Mouse (Mus musculus) cortical plate, adult 2 months (tissue): ENCODE measurements around the gene Slc1a3.

Experiments used
- CTCF ChIP-seq: fragments of 200-500 bp; IDR thresholded peaks from 2 replicates; pipeline ENCODE4 v1.5.1; 2011; ENCODE audit warnings: mild to moderate bottlenecking, control low read depth, low read length; ENCODE audit not compliant: insufficient read depth; ENCODE audit errors: extremely low read depth
- POLR2A ChIP-seq: fragments of 200-500 bp; IDR thresholded peaks from 2 replicates; pipeline ENCODE4 v1.6.1; 2011; ENCODE audit warnings: mild to moderate bottlenecking, low read length, control low read depth; ENCODE audit not compliant: insufficient read depth; ENCODE audit errors: extremely low read depth

- no peak for TF ChIP-seq POLR2A
- no peak for TF ChIP-seq CTCF
These were observed 66.4 kb downstream of the Slc1a3 start for GRCm38 (mm10) chr15:8643997-8644692.
